Mouse (Mus musculus) large intestine, adult 2 months (tissue): Measurements from ENCODE around the gene Cfap43. TPM values are rescaled to one million over a fixed set of nuclear protein-coding genes. Genes with fewer than 3 reads are reported as not detected.

Source experiments
- DNase-seq: peaks from one replicate; pipeline ENCODE4 v3.0.0-alpha.2; 2012; ENCODE audit warnings: low read depth, low spot score
- WGBS: fragments of 180-500 bp; shearing (Covaris S2); methylation state at CpG from one replicate; pipeline ENCODE4 v1.1.7; 2018; 5-methylcytosine and 5-hydroxymethylcytosine counted together
- polyA plus RNA-seq: library from polyadenylated mRNA; depleted of rRNA; stranded (reverse); fragments of >200 nt; gene quantifications from 2 replicates; pipeline ENCODE4 v1.2.3, GENCODE M21; 2012

The Cfap43 gene
- polyA plus RNA-seq, 1 experiment, result not detected

DNA sequence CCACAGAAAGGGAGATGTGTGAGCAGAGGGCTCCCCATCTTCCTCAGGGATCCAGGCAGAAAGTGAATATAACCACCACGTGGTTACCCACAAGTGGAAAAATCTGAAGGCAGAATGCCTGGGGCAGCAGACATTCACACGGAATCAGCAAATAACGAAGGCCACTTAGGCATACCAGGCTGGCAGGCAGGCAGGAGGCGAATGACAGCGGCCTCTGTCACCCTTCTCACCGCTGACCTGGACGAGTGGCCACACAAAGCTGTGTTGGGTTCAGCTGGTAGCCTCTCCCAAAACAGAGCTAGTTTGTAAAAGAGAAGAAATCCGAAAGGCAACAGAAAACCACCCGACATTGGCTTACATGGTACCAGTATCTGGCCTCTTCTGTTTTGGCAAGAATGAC, 1.1 kb downstream of the Cfap43 start:
- DNase-seq, result no peak
- 16% methylated on average over 9 of the region's 9 CpGs for WGBS

DNA sequence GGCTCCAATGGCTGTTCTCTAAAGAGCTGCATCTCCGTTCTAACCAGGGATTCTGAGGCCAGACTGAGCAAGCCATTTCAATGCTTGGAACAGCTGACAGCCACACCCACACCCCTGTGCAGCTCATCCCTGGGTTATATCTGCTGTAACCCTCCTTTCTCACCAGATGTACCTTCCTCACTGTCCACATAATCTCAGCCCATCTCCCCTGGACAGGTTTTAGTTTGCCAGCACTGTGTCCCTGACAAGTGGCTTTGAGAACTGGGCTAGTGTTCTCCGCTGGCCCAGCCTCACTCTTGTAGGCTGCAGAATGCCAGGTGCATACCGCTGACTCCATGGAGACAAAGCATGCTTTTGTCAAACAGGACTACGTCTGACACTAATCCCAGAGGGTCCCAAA, 1.7 kb downstream of the Cfap43 start:
- 41% methylated on average over 4 of the region's 4 CpGs for WGBS
- no peak for DNase-seq

DNA sequence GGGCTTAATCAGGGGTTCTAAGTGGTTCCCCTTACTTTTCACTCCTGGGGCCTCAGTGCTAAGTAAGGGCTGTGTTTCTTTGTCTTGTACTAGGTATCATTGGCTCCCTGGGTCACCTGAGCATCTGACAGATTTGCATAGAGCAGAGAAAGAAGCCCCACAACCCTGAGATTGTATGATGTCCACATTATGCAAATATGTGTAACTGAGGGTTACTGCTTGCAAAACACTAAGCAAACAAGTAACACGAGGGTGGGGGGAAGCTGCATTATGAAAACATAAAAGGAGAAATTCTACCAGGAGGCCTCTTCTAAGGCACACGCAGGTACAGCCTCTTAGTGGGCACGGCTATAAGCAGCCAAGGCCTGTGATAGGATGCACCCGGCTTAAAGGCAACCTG, 3.8 kb downstream of the Cfap43 start:
- WGBS, result 72% methylated on average over 4 of the region's 4 CpGs
- DNase-seq, result no peak

DNA sequence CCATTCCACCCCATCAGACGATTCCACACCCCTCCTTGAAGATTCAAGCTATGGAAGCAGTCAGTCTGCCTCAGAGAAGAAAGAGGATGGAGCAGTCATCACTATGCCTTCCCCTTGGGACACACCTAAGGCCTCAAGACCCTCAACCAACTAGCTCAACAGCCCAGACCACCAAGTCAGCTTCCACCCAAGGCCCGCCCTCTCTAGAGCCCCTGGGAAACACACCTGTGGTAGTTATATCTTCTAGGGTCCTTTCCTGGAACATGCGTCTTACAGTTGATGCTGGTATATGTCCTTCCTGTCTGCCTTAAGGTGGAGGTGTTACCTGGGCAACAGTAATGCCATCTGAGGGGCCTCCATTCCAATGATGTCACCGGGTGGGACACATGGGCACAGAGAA, 4.9 kb downstream of the Cfap43 start:
- WGBS, result 90% methylated on average over 4 of the region's 4 CpGs
- no peak for DNase-seq

DNA sequence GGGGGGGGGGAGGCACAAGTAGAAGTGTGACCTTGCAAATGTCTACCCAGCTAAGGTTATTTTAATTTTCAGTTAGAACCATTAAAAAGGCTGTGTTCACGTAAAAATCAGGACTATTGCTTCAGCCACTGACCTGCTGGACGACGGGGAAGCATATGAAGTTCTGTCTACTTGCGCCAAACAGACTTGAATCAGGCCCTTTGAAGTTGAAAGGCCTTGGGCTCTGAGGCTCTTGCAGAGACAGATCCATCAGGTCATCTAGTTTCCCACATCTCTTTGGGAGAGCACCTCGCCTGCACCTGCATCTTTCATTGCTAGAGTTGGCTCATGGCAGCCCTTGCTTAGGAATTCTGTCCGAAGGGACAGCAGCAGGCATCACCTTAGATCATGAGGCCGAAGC, 5.7 kb downstream of the Cfap43 start:
- 93% methylated on average over 7 of the region's 7 CpGs for WGBS
- DNase-seq, result no peak

DNA sequence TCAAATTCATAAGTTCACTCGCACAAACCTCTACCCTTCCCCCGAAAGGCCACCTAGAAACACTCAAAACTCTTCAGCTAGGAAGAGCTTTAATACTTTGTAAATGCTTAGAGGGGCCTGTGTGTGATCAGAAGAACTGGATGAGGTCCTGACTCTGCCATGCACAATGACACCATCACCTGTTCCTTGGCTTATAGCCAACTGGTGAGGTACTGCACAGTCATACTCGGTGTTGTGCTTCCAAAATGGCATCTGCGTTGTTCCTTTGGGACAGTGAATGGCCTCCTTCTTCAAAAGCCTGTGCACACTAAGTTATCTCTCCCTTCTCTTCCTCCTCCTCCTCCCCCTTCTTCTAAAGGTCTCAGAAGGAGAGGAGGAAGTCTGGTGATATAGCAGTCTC, 8.3 kb downstream of the Cfap43 start:
- 75% methylated on average over 4 of the region's 4 CpGs for WGBS
- no peak for DNase-seq

DNA sequence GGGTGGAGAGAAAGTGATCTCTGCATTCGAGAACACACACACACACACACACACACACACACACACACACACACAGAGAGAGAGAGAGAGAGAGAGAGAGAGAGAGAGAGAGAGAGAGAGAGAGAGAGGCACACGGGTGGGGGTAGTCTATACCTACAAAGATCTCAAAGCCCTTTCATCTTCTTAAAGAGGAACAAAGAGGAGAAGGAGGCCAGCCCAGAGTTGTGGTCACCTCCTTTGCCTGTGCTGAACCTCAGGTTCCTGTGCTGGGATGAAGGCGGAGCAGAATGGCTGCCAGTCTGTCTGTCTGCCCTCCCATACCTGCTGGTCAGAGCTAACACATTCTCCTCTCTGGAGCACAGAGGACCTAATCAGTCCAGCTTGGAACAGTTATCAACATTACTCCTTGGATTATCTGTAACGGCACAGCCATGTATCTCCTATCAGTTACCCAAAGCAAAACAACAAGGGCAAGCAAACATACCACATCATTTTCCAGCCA, 8.9 kb downstream of the Cfap43 start:
- DNase-seq, result no peak
- 73% methylated on average over 3 of the region's 4 CpGs for WGBS

DNA sequence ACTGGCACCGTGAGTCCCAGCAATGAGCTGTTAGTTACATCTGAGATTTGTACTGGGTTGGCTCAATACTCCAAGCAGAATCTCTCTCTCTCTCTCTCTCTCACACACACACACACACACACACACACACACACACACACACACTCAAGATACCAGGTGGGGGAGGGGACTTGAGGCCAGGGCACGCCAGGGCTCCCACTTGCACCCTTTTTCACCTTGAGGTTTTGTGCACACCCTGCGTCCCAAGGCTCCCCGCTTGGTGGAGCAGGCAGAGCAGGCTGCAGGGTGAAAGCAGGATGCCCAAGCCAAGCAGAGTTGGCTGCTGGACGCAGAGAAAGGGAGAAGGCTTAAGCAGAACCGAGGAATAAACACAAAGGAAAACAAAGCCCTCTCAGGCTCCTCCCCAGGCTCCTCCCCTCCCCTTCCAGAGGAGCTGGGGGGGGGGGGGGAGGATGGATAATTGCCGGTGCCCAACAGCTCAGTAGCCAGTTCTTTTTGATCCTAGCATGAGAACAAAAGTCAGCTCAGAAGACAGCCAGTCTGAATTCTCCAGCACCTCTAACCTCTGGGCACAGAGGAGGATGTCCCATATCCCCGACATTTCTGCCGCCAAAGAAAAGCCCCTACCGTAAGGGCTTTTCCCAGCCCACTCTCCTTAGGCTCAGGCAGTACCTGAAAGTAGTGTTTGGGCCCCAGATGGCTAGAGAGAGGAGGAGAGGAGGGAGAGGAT, 9.5 kb downstream of the Cfap43 start:
- no peak for DNase-seq
- 27% methylated on average over 10 of the region's 10 CpGs for WGBS

DNA sequence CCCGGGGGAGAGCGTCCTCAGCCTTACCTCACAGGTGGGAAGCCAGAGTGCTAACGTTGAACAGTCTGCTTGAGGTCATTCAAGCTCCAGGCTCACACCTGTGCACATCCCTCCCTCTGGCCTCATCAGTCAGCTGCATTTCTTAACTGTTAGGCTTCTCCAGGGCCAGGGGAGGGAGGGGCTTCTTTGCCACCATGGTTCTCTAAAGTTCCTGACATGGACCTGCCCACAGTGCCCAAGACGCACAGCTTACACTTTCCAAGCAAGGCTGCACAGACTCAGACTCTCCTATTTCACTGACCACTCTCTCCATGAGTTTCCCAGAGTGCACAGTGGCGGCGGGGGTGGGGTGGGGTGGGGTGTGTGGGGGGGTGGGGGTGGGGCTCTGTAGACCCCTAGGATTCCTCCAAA, 10.1 kb downstream of the Cfap43 start:
- DNase-seq, result no peak
- WGBS, result 50% methylated on average over 6 of the region's 6 CpGs

DNA sequence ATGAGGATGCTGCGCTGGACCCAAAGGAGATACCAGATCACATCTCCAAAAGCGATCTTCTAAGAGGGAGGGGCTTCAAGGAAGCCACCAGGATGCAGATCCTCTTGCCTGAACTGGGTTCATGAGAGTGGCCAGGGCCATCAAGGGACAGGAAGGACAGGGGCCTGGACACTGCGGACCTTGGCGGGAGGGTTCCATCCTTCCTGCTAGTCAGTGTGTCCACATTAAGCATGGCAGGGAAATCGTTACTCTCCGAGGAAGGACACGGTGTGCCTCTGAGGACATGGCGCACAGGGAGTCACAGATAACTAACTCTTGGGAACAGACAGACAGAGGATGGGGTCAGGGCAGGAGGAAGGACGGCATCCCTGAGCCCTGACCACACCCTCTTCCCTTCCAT, 11.5 kb downstream of the Cfap43 start:
- DNase-seq, result no peak
- 82% methylated on average over 9 of the region's 9 CpGs for whole genome bisulfite sequencing

DNA sequence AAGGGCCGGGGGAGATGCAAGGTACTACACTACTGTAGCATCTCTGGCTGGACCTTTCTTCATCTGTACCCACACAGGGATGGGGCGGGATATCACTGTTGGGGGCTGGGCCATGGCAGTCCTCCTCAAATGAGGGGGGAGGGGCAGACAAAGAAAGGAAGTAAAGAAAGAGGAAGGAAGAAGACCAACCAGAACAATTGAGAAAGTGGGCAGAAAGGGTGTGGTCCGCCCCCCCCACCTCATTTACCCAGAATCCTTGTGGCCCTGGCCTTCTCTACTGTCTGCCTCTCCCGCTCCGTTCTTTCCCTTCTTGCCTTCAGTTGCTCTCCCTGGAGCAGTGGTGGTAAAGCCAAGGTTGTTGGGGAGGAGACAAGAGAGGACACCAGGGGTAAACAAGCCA, 13.5 kb downstream of the Cfap43 start:
- DNase-seq, result no peak
- WGBS, result 84% methylated on average over 5 of the region's 5 CpGs

DNA sequence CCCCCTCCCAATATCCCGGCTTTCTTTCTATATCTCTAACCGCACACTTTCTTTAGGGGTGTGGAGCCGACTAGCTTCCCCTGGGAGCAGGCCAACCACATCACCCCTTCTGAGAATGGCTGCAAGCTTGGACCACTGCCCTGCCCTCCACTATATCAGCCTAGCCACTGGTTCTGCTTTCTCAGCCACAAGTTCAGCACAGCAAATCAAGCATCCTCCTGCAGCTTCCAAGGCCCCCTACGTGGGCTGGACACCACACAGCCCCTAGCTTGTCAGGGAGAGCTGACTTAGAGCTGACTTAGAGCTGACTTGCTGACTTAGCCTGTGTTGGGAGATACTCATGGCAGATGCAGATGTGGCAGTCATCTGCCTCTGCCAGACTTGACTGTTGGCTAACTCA, 14.0 kb downstream of the Cfap43 start:
- 83% methylated on average over 4 of the region's 4 CpGs for WGBS
- no peak for DNase-seq

DNA sequence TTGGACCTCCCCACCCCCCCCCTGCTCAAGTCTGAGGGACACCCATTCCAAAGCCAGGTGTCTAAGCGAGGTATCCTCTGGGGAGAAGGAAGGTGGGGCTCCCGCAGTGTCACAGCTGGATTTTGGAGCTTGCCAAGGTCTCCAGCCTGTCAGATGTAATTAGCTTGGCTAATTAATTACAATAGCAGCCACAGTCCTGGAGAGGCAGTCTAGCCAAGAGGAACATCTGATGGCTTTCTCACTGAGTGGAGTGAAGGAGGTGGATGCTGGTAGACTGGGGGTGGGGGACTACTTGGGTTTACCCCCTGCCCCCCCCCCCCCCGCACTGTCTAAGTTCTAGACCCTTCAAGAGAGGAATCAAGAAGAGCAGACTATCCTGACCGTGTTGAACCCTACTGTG, 15.4 kb downstream of the Cfap43 start:
- WGBS, result 76% methylated on average over 4 of the region's 4 CpGs
- no peak for DNase-seq

DNA sequence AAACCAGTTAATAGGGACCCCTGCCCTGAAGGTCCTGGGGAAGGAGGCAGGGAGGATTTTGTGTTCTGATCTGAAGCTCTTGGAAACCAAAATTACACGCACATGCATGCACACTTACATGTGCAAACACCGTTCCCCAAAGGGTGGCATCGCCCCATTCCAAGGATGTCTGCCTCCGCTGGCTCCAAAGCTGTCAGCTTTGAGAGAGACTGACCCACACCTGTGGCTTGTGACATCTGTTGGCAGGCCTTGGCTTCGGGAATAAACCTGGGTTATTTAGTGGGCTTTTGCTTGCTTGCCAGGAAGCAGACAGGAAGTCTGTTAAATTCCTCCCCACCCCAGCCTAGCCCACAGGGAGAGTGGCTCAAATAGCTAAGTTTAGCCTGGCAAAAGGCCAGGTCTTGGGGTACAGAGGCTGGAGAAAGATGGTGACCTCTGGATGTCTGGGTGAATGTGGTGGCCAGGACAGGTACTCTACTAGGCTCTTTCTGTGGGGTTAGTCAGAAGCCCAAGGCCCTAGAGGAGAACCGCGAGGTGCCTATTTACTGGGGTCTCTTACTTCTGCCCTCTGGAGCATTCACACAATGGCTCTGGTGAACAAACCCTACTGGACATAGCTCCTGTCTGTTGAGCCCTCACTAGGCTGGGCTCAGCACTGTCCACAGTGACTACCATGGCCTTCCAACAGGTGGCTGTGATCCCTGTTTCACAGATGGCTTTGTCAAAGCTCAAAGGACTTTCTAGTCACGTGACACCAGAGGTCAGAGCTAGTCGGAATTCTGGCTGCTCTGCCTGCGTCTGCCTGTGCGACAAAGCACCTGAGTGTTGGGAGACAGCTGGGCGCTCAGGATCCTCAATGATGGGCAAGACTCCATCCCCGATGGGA, 16.5 kb downstream of the Cfap43 start:
- 69% methylated on average over 13 of the region's 13 CpGs for WGBS
- DNase-seq, result no peak

DNA sequence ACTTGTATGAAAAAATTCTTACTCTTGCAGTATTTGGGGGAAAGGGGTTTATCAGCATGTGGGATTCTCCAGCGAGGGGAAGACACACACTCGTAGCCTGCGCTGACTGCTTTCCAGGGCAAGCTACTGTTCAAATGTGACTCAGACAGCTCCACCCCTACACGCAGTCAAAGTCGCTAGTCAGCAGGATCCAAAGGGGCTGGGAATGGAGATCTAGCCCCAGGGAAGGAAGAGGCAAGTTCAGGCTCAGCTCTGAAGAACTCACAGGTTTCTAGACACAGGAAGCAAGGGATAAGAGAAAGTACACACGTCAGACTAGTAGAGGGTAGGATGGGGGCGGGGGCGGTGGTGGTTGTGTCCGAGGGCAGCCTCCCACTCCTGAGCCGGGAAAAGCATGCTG, 18.5 kb downstream of the Cfap43 start:
- WGBS, result 86% methylated on average over 10 of the region's 10 CpGs
- DNase-seq, result no peak

DNA sequence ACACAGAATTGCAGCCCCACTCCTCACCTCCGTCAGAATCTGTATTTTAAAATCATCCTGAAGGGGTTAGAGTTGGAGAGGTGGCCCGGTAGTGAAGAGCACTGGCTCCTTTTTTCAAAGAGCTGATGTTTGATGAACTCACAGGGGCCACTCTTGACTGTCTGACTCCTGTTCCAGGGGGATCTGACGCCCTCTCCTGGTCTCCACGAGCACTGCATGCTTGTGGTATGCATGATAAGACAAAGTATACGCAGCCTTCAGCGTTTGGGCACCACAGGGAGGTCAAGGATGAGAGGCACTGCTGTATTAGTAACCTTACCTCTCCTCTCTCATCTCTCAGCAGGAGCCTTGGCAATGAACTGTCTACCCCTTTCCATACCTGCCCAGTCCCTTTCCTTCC, 19.1 kb downstream of the Cfap43 start:
- WGBS, result 65% methylated on average over 6 of the region's 6 CpGs
- DNase-seq, result no peak

DNA sequence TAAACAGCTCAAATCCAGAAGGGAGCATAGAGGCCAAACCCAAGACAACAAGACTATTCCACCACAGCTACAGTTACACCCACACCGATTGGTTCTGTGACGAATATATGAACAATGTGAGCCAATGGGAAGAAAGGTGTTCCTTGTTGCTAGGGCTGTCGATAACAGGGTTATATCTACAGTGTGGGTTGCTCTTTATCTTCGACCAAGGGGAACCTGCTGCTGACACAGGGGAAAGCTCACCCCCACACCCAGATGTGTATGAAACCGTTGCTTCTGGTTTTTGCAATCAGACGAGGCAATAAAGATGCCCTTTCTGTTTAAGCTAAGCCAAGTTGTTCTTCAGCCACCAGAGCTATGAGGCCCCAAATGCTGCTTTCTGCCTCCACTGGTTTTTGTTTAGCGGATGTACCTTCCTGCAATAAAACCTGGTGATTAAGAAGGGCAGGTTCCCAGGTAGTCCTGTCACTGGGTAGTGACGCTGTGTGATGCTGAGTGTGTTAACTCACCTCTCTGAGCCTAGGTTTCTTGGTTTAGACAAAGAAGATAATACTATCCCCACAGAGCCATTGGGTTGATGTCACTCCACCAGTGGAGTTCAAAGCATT, 20.5 kb downstream of the Cfap43 start:
- WGBS, result 75% methylated on average over 8 of the region's 8 CpGs
- no peak for DNase-seq

DNA sequence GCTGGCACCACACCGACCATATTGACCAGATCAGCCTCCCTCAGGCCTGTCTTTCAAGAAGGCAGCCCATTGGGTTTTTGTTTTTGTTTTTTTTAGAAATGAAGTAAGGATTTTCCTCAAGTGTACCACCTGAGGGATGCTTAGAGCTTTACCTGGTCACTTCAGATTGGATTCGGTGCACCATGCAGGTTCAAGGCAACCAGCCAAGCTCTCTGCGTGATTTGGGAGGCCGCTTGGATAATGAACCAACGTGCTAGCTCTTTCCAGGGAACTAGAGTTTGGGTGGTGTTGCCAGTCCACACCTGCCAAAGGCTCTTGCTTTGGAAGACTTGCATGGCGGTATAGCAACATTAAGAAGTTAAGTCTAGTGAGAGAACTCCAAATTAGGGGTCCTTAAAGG, 26.0 kb downstream of the Cfap43 start:
- WGBS, result 94% methylated on average over 6 of the region's 6 CpGs

DNA sequence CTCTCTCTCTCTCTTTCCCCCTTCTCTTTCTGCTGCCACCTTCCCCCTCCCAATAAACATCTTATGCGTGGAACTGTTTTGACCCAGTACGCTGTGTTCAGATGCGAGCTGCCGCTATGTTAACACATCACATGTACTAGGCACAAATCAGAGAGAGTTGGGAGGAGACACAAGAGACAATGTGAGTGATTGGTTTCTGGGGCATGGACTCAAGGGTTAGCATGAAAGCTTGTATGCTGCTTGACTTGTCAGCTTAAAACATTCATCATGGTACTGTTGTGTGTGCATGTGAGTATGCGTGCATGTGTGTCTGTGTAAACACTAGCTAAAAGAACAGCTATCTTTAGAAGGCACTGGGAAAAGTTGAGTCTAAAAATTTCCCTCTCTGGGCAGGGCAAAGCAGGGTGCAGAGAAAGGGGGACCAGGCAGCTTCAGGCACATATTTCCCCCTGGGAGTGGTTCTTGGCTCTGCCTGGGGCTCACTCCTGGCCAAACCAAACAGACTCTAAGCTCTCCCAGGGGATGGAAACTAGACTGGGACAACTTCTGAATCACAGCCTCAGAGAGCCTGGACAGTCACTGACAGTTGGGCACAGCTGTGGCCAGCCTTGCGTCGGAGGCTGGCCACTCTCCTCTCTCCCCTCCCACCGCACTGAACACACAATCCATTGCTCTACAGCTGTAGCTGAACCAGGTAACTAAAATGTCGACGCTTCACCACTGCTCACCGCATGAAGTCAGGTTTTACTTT, 27.4 kb downstream of the Cfap43 start:
- WGBS, result 59% methylated on average over 11 of the region's 11 CpGs
- DNase-seq, result no peak

More for the DNA sequence above, 26.0 kb downstream of the Cfap43 start:
- no peak for DNase-seq
